Mouse (Mus musculus) liver, embryonic 11.5 days (tissue): ENCODE results near the gene Ntn4. TPM values are rescaled to one million over a fixed set of nuclear protein-coding genes. Genes with fewer than 3 reads are reported as not detected.
A peak's percentile ranks its signal among the peaks of the same experiment; 100 is the strongest.

Source experiments
- ATAC-seq: fragments of 200-750 bp; cut with Nextera tagmentation; replicated peaks from 2 replicates; pipeline ENCODE4 v1.8.0; 2017; ENCODE audit warnings: moderate number of reproducible peaks, mild to moderate bottlenecking, moderate TSS enrichment, moderate library complexity; ENCODE audit not compliant: low FRiP score
- DNase-seq: peaks from one replicate; pipeline ENCODE4 v3.0.0-alpha.2; 2017; ENCODE audit warnings: low spot score
- H3K27ac ChIP-seq: fragments of 300-500 bp; sonication (generic); 2 replicates; pipeline ENCODE4 v1.5.1; 2014; ENCODE audit warnings: mild to moderate bottlenecking, low read depth, low read length, control low read depth
- H3K27me3 ChIP-seq: fragments of 300-500 bp; sonication (generic); replicated peaks from 2 replicates; pipeline ENCODE4 v1.6.1; 2014; ENCODE audit warnings: low read length, mixed read lengths; ENCODE audit not compliant: control insufficient read depth, insufficient read depth
- H3K36me3 ChIP-seq: fragments of 300-500 bp; sonication (generic); 2 replicates; pipeline ENCODE4 v1.6.1; 2014; ENCODE audit warnings: mild to moderate bottlenecking, low read length, moderate library complexity, mixed read lengths; ENCODE audit not compliant: control insufficient read depth, insufficient read depth
- H3K4me1 ChIP-seq: fragments of 300-500 bp; sonication (generic); replicated peaks from 2 replicates; pipeline ENCODE4 v1.6.1; 2014; ENCODE audit warnings: low read length, mixed read lengths; ENCODE audit not compliant: control insufficient read depth, insufficient read depth
- H3K4me2 ChIP-seq: fragments of 300-500 bp; sonication (generic); 2 replicates; pipeline ENCODE4 v1.6.1; 2014; ENCODE audit warnings: mild to moderate bottlenecking, control low read depth, moderate library complexity
- H3K4me3 ChIP-seq: fragments of 300-500 bp; sonication (generic); 2 replicates; pipeline ENCODE4 v1.5.1; 2014; ENCODE audit warnings: low read depth, low read length, control low read depth
- H3K9ac ChIP-seq: fragments of 300-500 bp; sonication (generic); 2 replicates; pipeline ENCODE4 v1.6.1; 2014; ENCODE audit warnings: low read depth, low read length, control low read depth
- H3K9me3 ChIP-seq: fragments of 300-500 bp; sonication (generic); 2 replicates; pipeline ENCODE4 v1.6.1; 2016; ENCODE audit warnings: low read length, inconsistent platforms, mixed read lengths; ENCODE audit not compliant: control insufficient read depth
- WGBS: fragments of 180-500 bp; shearing (Covaris S2); extraction: QIAGEN DNeasy Blood & Tissue Kit; methylation state at CpG from one replicate; pipeline ENCODE4 v1.1.7; 2014; 5-methylcytosine and 5-hydroxymethylcytosine counted together
- polyA plus RNA-seq: library from polyadenylated mRNA; unstranded; fragments of >200 nt; fragmentation: Nextera tagmentation; extraction: Ambion mirVana; gene quantifications from 2 replicates; pipeline ENCODE4 v1.2.1, GENCODE M21; 2014

Ntn4 gene
- polyA plus RNA-seq, 1 experiment from 2014 or later = 0.60 TPM

DNA sequence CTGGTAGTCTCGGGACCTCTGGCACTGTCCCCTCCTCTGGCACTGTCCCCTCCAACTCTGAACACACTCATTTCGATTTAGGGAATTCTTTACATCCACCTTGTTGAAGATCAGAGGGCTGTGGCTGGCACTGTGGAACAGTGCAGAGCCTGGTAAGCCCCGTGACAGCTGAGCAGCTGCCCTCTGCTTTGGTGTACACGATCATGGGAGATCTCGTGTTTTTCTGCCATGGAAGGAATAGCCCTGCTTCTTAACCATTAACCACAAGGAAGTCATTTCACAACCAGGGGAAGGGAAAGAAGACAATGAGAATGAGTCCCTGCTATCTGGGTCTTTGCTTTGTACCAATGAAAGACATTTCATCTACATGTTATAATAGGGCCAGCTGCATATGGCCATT is 21.5 kb downstream of the Ntn4 start:
- no peaks in the 10 kb centered on the region for H3K27me3 ChIP-seq
- no peaks in the 10 kb centered on the region for H3K36me3 ChIP-seq
- no peak for ATAC-seq
- no peak overlapping the region for H3K4me2 ChIP-seq
- no peaks in the 10 kb centered on the region for H3K9me3 ChIP-seq
- H3K9ac ChIP-seq = no peak overlapping the region
- no peak for DNase-seq
- no peak overlapping the region for H3K27ac ChIP-seq
- WGBS = 56% methylated on average over 5 of the region's 5 CpGs
- no peak overlapping the region for H3K4me3 ChIP-seq
- peaks cover 11% of the 10 kb centered on the region for H3K4me1 ChIP-seq

DNA sequence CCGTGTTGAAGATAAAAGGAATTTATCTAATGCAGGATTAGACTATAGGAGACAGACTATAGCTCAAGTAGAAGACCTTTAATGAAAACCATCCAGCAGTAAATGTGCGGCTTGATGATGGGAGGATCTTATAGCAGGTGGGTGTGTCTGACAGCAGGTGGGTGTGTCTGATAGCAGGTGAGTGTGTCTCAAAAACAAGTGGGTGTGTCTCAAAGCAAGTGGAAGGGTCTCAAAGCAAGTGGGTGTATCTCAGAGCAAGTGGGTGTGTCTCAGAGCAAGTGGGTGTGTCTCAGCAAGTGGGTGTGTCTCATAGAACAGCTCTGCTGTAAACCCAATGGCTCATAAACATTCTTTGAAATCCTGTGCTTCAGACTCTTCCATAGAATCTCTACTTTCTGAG is 25.7 kb downstream of the Ntn4 start:
- no peaks in the 10 kb centered on the region for H3K27me3 ChIP-seq
- H3K4me2 ChIP-seq = peak overlapping the region; percentile 33; the same call in 1 of the 2 replicates
- no peaks in the 10 kb centered on the region for H3K36me3 ChIP-seq
- peaks cover 25% of the 10 kb centered on the region for H3K4me1 ChIP-seq
- ATAC-seq (peak; percentile 93), DNase-seq (no peak)
- 43% methylated on average over 2 of the region's 2 CpGs for WGBS
- H3K4me3 ChIP-seq = no peak overlapping the region
- H3K9me3 ChIP-seq = no peaks in the 10 kb centered on the region
- peak overlapping the region; percentile 72; the same call in 1 of the 2 replicates for H3K27ac ChIP-seq
- no peak overlapping the region for H3K9ac ChIP-seq

DNA sequence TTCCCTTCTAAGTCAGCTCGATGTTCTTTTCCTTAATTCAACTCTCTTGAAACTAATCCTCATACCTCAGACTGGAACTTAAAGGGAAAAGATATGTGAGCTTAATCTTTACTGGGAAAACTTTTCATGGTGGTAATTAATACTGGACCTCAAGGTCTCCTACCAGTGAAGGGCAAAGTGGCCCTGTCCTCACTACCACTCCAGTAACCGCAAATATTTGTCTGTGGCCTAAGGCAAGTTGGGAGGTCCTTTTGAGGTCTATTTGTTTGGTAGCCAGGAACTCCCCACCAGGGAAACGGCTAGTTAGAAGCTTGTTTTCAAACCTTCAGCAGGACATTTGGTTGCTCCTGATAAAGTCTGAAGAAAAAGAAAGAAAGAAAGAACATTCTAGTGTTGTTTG is 26.5 kb downstream of the Ntn4 start:
- WGBS = 51% methylated on average over 3 of the region's 3 CpGs
- no peaks in the 10 kb centered on the region for H3K27me3 ChIP-seq
- peak overlapping the region; percentile 72 for H3K27ac ChIP-seq
- no peaks in the 10 kb centered on the region for H3K36me3 ChIP-seq
- DNase-seq (no peak), ATAC-seq (no peak)
- no peak overlapping the region for H3K9ac ChIP-seq
- H3K4me3 ChIP-seq = no peak overlapping the region
- H3K4me1 ChIP-seq = peaks cover 27% of the 10 kb centered on the region
- H3K9me3 ChIP-seq = no peaks in the 10 kb centered on the region
- H3K4me2 ChIP-seq = peak overlapping the region; percentile 33; the same call in 1 of the 2 replicates

DNA sequence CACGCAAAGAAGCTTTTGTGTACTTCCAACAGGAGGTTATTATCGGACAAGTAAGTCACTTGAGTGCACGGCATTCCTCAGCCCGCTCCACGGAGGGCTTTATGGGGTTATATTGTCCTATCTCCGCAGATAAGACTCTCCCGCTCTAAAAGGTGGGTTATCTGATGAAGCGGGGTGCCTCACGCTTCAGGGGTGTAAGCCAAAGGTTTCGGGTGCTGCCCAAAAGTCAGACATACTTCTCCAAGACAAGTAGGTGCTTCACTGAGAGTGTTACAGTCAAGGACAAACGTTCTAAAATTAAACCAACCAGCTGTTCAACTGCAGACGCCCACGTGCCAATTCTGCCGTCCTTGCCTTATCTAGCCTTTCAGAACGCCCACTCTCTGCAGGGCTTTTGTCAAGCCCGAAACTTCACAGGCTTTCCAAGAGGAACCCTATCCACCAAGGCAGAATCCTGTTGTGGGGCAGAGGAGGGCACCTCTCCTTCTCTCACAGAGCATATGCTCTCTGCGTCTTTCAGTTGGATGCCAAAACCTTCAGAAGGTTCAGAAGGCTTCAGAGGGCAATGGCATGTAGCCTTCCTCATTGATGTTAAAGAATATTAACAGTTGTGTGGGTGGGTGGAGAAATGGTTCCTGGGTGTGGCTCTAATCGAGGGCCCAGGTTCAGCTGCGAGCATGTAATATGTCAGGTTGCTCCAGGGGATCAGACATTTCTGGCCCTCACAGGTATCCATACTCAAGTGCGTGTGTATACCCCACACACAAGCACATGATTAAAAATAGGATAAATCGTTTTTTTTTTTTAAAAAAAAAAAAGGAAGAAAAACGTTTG is 32.4 kb downstream of the Ntn4 start:
- Histone ChIP-seq H3K4me2 (peak overlapping the region; percentile 50), H3K27ac (peak overlapping the region; percentile 38), H3K36me3 (peaks cover 2% of the 10 kb centered on the region; the same call in 1 of the 2 replicates), H3K4me3 (no peak overlapping the region), H3K9me3 (no peaks in the 10 kb centered on the region), H3K4me1 (peaks cover 17% of the 10 kb centered on the region), H3K27me3 (no peaks in the 10 kb centered on the region), H3K9ac (0 out of 2 replicates have a peak overlapping the region, but pooled peaks have one; percentile 16)
- DNase-seq = no peak
- 52% methylated on average over 22 of the region's 22 CpGs for WGBS
- peak; percentile 64 for ATAC-seq

DNA sequence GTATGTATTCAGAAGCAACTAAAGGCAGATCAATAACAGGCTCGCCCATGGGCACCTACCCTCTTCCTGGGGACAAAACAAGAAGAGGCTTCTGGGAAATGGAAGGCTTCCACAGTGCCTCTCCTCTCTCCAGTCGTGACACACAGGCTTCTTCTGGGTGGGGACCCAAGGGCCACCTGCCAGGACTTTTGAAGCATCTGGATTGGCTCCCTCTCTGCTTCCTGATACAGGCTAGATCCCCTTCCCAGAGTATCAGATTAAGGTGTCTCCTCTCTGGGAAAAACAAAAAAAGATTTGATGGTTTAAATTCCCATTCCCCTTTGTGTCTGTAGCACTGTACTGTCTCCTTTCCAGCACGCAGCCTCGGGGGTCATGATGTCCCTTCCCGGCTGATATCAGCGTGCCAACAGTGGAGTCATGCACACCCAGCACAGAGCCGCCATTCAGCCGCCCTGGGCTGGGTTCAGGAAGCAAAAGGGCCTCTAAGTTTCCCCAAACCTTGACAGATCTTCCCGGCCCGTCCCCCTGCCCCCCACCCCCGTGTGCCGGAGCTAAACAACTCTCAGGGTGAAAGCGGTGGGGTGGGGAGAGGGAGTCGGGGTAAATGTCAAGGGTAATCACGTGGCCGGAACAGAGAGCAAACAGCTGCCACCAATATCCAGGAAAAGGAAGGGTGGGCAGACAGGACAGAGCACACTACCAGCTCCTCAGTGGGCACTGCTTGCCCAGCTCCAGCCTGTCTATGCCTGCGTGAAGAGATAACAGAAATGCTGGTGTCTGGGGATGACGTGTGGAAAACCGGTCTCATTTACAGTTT is 38.9 kb downstream of the Ntn4 start:
- H3K36me3 ChIP-seq = peaks cover 2% of the 10 kb centered on the region; the same call in 1 of the 2 replicates
- peaks cover 24% of the 10 kb centered on the region for H3K4me1 ChIP-seq
- H3K27me3 ChIP-seq = no peaks in the 10 kb centered on the region
- H3K9ac ChIP-seq = 0 out of 2 replicates have a peak overlapping the region, but pooled peaks have one; percentile 23
- 37% methylated on average over 19 of the region's 19 CpGs for WGBS
- H3K9me3 ChIP-seq = no peaks in the 10 kb centered on the region
- DNase-seq = no peak
- no peak overlapping the region for H3K4me3 ChIP-seq
- ATAC-seq = peak; percentile 71
- peak overlapping the region; percentile 50 for H3K4me2 ChIP-seq
- H3K27ac ChIP-seq = peak overlapping the region; percentile 20; the same call in 1 of the 2 replicates

DNA sequence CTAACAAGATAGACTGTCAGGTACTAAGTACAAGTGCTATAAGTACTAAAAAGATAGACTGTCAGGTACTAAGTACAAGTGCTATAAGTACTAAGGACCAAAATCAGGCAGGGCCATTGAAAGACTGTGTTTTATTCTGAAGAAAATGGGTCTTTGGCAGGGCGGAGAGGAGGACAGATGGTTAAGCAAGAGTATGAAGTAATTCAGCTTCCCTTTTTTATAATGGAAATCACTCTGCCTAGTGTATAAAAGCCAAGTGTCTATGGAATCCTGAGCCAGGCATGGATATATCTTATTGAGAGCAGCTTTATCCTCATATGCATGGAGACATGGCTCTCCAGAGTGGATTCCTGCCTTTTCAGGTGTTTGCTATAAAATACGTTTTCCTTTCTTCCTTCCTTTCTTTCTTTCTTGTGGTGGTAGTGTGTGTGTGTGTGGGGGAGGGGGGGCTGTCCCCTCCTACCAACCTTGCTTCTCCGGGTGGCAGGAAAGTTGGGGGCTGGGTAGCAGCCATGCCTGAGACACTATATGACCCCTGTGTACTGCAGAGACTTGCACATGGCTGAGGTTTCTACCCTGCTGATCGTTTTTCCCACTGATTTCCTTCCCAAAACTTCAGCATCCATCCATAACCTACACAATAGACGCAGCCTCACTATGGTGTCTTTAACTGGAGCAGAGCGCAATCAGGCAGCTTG is 40.3 kb downstream of the Ntn4 start:
- no peak overlapping the region for H3K9ac ChIP-seq
- ATAC-seq (no peak), DNase-seq (no peak)
- H3K27me3 ChIP-seq = no peaks in the 10 kb centered on the region
- H3K4me1 ChIP-seq = peaks cover 26% of the 10 kb centered on the region
- WGBS = 70% methylated on average over 6 of the region's 6 CpGs
- no peaks in the 10 kb centered on the region for H3K9me3 ChIP-seq
- H3K4me3 ChIP-seq = no peak overlapping the region
- no peaks in the 10 kb centered on the region for H3K36me3 ChIP-seq
- no peak overlapping the region for H3K4me2 ChIP-seq
- H3K27ac ChIP-seq = no peak overlapping the region

DNA sequence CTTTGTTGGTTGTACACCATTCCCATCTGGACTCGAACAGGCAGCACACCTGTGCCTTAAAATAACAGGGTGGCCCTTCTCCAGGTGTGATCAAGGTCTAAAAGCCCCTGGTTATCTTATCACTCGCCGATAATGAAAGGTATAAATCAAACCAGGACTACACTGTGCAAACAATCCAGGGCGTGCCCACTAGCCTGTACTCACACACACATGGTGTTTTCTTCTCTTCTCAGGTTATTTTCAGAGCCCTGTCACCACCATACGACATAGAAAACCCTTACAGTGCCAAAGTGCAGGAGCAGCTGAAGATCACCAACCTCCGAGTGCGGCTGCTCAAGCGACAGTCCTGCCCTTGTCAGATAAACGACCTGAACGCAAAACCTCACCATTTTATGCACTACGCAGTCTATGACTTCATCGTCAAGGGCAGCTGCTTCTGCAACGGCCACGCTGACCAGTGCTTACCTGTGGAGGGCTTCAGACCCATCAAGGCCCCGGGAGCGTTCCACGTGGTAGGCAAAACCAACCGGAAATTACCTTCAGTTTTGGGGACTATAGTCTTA is 41.8 kb downstream of the Ntn4 start:
- Histone ChIP-seq H3K36me3 (no peaks in the 10 kb centered on the region), H3K27ac (peak overlapping the region; percentile 60), H3K4me3 (peak overlapping the region; percentile 38), H3K27me3 (no peaks in the 10 kb centered on the region), H3K4me1 (peaks cover 26% of the 10 kb centered on the region), H3K9me3 (no peaks in the 10 kb centered on the region), H3K9ac (peak overlapping the region; percentile 30; the same call in 1 of the 2 replicates), H3K4me2 (peak overlapping the region; percentile 62)
- 56% methylated on average over 18 of the region's 18 CpGs for WGBS
- DNase-seq (no peak), ATAC-seq (peak; percentile 40; the same call in 1 of the 2 replicates)

DNA sequence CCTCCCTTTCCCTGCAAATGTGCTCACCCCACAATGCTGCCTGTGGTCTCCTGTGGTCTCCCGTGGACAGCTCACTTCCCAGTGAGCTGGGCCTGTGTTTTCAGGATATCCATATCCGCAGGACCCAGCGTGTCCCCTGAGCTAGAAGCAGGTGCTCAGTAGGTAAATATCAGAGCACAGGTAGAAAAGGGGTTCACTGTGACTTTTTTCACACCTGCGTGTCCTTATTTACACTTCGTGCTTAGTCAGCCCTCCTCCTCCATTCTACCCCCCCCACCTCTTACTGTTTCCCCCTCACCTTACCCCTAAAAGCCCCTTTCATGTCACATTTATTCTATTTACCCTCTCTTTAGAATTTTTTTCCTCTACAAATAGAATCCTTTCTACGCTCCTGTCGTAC is 42.7 kb downstream of the Ntn4 start:
- peak overlapping the region; percentile 60; the same call in 1 of the 2 replicates for H3K27ac ChIP-seq
- peak overlapping the region; percentile 26; the same call in 1 of the 2 replicates for H3K9ac ChIP-seq
- peak overlapping the region; percentile 38 for H3K4me3 ChIP-seq
- H3K36me3 ChIP-seq = no peaks in the 10 kb centered on the region
- ATAC-seq (no peak), DNase-seq (no peak)
- peaks cover 26% of the 10 kb centered on the region for H3K4me1 ChIP-seq
- 78% methylated on average over 7 of the region's 7 CpGs for WGBS
- no peaks in the 10 kb centered on the region for H3K27me3 ChIP-seq
- no peaks in the 10 kb centered on the region for H3K9me3 ChIP-seq
- H3K4me2 ChIP-seq = peak overlapping the region; percentile 62
